Mouse (Mus musculus) lung, adult 10 weeks (tissue): ENCODE results near the gene Sypl2. TPM values are rescaled to one million over a fixed set of nuclear protein-coding genes. Genes with fewer than 3 reads are reported as not detected.

ENCODE experiments used
- polyA plus RNA-seq: library from polyadenylated mRNA; stranded (reverse); fragments of 350-450 nt; fragmentation: Illumina TruSeq; extraction: RNeasy Lipid Tissue Mini Kit (QIAGEN cat#74804); gene quantifications from one replicate; pipeline ENCODE4 v1.2.3, GENCODE M21; 2014; ENCODE audit warnings: low read depth, low replicate concordance; ENCODE audit not compliant: insufficient read depth

Gene Sypl2
- polyA plus RNA-seq = 0.10 TPM

DNA sequence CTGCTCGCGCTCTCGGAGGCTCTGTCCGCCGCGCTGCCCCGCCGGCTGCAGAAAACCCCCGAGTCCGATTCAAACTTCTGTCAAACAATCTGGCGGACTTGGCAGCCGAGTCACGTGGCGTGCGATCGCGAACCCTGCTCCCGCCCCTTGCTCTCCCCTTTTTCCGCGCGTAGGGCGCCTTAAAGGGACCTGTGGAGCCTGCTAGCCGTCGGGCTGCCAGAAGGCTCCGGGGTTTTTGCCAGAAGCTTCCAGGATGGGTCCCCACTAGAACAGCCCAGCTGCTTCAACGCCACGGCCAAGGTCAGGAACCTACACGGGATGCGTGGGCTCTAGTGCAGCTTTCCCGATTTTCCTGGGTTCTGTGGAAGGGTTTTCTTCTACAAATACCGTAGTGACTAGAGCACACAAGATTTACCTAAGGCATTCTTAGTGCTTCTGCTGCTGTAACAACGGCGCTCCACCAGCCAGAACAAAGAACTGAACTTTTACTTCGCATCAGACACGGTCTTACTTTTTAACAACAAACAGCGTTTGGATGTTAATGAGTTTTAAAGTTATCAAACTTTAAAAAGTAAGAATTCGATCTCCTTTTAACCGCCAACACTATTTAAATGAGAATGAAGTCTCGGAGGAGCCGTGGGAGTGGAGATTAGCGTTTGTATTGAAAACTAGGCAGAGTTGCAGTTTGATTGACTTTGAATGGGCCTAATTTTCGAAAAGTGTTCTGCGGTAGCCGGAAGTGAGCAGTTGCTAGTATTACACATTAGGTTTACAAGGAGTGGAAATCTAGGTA, at the start of gene Sypl2:
Gene Sypl2 (minus strand): TSS at position 91 of the 793 bp plus-strand sequence.

DNA sequence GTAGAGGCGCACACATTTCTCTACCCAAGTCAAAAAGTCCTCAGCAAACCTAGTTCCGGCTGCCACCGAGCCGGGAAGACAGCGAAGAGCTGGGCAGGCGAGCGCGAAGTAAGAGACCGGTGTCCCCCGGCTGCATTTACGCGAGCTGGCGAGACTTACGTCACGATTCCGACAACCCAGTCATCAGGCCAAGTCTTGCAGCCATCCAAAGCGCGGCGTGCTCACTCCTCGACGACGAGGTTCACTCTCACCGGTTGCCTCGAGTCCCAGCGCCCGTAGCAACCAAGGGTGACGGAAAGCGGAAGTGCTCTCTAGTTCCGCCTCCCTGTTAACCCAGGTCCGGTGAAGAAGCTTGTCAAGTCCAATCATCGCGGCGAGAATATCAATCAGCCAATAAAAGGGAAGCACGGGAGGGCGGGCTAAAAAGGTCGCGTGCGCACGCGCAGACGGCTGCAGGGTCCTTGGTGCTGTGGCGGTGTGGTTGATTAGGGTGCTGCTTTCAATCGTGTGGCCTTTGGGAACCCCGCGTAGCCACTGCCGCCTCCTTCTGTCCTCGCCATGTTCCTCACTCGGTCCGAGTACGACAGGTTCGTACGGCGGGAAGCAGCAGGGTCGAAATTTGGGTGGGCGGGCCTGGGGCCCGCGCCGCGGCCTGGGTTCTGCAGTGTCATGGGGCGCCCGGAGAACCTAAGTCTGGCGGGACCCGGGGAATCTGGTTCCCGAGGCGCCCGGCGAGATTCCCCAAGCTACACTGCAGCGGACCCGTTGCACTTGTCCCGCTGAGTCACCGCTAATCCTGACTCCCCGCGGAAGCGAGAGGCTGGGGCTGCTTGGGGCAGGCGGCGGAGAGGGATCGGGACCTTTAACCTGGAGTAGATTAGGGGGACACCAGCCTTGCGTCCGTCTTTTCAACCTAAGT, 30.5 kb upstream of the Sypl2 start, which contains the start of gene Psma5:
Gene Psma5 (plus strand): TSS at position 208 of the 919 bp plus-strand sequence.

DNA sequence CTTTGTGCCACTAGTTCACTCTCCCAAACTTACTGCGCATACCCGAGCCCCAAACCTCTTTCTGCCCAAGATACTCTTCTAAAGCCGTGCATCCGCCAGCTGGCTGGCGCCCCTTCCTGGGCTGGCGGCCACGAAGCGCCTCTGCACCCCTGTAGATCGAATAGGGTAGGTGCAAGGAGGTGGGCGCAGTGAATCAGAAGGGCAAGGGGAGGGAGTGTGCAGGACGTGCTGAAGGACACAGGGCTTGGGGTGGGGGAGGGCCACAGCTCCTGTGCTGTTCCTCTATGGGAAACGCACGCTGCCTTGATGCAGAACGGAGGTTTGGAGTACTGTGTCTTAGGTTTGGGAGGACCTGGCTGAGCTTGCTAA, 15.7 kb downstream of the Sypl2 start, which contains the start of gene Atxn7l2:
Gene Atxn7l2 (minus strand): TSS at position 164 of the 369 bp plus-strand sequence.

DNA sequence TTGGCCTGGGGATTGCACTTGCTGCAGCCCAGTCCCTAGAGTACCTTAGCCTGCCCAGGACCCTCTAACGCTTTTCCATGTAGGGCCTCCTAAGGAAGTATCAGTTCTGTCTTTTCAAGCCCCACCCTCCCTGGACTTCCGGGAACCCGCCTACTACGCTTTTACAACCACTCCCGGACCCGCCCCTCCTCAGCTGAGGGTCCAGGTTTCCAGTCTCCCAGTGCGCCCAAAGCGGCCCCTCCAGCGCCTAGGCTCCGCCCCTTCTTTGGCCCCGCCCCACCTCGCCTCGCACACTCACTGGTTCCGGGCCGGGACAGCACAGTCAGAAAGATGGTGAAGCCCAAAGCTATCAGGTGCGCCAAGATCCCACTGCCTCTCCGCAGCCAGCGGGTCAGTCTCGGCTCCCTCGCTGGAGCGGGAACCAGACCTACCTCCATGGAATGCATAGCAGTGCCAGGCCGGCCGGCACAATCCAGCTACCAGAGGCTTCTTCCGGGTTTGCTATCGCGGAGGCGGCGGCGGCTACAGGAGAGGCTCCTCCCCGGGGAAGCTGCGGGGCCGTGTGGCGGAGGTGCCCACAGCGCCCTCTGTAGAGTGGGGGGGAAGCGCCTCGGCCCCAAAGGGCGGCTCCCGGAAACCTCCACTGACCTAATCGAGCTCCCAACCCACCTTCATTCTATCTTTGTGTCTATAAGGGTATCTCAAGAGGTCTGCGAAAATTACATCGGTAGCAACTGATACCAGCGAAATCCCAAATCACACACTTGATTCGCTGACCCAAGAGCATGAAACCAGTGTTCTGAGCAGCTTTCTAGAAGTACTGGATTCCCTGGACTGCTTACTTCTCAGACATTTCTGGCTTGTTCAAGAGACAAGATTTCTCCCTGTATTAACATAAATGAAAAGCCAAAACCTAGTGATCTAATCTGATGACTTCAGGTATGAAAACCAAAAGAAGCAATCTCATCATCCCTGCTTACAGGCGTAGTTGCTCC, 25.8 kb downstream of the Sypl2 start, which contains the start of gene Cyb561d1:
Gene Cyb561d1 (minus strand): TSS at position 884 of the 995 bp plus-strand sequence.

DNA sequence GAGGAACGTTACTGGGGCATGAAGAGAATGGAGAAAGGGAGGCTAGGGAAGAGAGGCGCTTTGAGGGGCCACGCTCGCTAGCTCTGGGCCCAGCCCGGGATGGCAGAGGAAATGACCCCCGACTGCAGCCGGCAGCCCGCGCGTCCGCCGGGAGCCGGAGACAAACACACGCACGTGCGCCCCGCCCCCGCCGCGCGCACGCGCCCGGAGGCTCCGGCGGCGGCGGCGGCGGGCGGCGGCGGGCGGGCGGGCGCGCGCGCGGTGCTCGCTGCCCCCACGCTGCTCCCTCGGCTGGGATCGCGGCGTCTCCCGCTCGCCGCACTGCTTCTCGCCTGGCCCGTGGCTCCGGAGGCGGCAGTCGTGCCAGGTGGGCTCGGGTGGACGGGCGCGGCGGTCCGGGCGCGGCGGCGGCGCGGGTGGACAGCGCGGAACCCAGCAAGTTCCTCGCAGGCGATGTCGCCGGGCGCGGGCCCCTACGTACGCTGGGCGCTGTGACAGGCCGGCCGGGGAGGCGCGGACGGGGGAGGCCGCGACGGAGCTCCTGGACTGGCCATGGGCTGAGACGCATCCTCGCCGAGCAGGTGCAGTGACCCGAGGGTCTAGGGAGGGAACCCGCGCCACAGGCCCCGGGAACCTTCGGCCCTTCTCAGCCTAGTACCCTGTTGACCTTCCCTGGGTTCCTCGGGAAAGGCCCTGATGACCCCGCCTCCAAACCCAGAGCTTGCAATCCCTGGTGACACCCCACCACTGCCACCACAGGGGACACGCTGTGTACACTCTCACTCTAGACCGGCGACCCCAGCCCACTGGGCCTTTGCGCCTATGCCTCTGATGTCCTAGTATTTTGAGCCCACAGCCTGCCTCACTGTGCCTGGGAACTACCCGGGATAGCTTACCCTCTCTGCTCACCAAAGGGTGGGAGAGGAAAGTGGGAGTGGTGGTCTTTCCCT, 40.1 kb downstream of the Sypl2 start, which contains the start of gene Amigo1:
Gene Amigo1 (plus strand): TSS at position 238 of the 950 bp plus-strand sequence.

Other genes with a start within 250 kb of the Sypl2 start
- 236 TPM for gene Gstm2, start 240.2 kb downstream of the Sypl2 start, polyA plus RNA-seq
- 591 TPM for gene Gstm1, start 208.7 kb downstream of the Sypl2 start, polyA plus RNA-seq
- gene Gstm4, start 181.8 kb downstream of the Sypl2 start, polyA plus RNA-seq = 15.8 TPM
- gene Ampd2, start 140.0 kb downstream of the Sypl2 start, polyA plus RNA-seq = 11.1 TPM
- not detected for gene Gnat2, start 133.9 kb downstream of the Sypl2 start, polyA plus RNA-seq
- 49.2 TPM for gene Gnai3, start 80.5 kb downstream of the Sypl2 start, polyA plus RNA-seq
- gene Gpr61, start 71.8 kb downstream of the Sypl2 start, polyA plus RNA-seq = not detected
- 5.9 TPM for gene Amigo1, start 40.3 kb downstream of the Sypl2 start, polyA plus RNA-seq
- 6.2 TPM for gene Cyb561d1, start 25.4 kb downstream of the Sypl2 start, polyA plus RNA-seq
- gene Atxn7l2, start 15.7 kb downstream of the Sypl2 start, polyA plus RNA-seq = 2.5 TPM
- 107 TPM for gene Psma5, start 30.3 kb upstream of the Sypl2 start, polyA plus RNA-seq
- gene Sort1, start 57.4 kb upstream of the Sypl2 start, polyA plus RNA-seq = 52.6 TPM
- gene Mybphl, start 138.3 kb upstream of the Sypl2 start, polyA plus RNA-seq = 21.6 TPM
- 1.6 TPM for gene Psrc1, start 157.2 kb upstream of the Sypl2 start, polyA plus RNA-seq
- gene Celsr2, start 188.9 kb upstream of the Sypl2 start, polyA plus RNA-seq = 2.4 TPM
- gene Sars, start 218.6 kb upstream of the Sypl2 start, polyA plus RNA-seq = 60.5 TPM